Mouse (Mus musculus): ENCODE measurements around the gene Ctnnbip1.
"Not testable (repeated sequence)": the region's sequence is repeated elsewhere in the genome, so short reads cannot be mapped to it uniquely, and the experiment has no call there.

Gene Ctnnbip1

DNA sequence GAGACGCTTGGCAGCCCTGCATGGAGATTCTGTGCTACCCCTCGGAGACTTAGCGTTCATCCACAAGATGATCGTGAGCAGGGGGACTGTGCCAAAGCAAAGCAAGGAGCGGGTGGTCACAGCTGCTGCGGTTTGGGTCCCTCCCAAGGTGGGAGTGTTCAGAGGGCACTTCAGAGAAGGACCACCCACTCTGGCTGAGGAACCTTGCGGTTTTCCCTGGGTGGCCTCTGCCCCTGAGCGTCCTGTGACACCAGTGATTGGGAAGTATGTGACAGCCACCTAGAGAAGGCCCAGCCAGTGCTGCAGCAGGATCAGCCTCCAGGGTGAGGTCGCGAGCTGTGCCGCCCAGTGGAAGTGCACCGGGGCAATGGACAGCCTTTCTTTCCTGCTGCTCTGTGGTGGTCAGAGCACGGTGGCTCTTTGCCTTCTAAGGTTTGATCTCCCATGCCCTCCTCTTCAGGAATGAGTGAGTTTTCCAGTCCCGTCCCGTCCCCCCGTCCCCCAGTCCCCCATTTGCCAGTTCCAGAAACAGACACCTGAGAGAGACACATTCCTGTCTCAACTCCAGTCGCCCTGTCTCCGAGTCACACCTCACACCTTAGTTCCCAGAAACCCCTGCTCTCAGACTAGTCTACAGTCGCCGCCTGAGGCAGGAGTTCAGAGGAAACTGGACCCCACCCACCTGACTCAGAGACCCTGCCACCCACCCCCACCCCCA lies 89.7 kb downstream of the Ctnnbip1 start:
- POLR2A ChIA-PET: interaction anchor here in 3 of 4 experiments (0.6 to 3.6 kb wide), 34 partner anchors 8 to 1007 kb away, joined by 3 to 11 read pairs (median 4); no protein-coding TSS in a partner anchor
- CTCF ChIA-PET: interaction anchor here in 3 of 4 experiments (0.6 to 1.6 kb wide), 12 partner anchors 9 to 299 kb away, joined by 3 to 7 read pairs (median 4); partner anchors contain the start of gene Pik3cd (in 1 of the 3)

DNA sequence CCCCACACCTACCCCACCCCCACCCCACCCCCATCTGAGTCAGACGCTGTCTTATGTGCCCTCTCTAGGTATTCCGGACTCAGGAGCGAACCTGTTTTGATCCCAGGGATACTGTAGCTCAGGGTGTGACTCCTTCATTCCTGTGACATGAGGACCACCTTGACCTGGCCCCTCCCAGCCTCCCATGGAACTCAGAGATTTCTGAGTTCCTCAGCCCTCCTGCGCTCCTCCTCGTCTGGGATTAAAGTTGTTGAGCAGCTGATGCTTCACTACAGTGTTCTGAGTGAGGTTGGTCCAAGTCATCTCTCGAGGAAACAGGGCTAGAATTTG lies 90.2 kb downstream of the Ctnnbip1 start:
- ChIA-PET CTCF (interaction anchor here in 3 of 4 experiments (0.6 to 1.6 kb wide), 16 partner anchors 8 to 299 kb away, joined by 3 to 7 read pairs (median 3); partner anchors contain the start of gene Pik3cd (in 1 of the 3)), POLR2A (interaction anchor here in 3 of 4 experiments (0.6 to 3.6 kb wide), 29 partner anchors 8 to 1007 kb away, joined by 3 to 11 read pairs (median 4); no protein-coding TSS in a partner anchor)

DNA sequence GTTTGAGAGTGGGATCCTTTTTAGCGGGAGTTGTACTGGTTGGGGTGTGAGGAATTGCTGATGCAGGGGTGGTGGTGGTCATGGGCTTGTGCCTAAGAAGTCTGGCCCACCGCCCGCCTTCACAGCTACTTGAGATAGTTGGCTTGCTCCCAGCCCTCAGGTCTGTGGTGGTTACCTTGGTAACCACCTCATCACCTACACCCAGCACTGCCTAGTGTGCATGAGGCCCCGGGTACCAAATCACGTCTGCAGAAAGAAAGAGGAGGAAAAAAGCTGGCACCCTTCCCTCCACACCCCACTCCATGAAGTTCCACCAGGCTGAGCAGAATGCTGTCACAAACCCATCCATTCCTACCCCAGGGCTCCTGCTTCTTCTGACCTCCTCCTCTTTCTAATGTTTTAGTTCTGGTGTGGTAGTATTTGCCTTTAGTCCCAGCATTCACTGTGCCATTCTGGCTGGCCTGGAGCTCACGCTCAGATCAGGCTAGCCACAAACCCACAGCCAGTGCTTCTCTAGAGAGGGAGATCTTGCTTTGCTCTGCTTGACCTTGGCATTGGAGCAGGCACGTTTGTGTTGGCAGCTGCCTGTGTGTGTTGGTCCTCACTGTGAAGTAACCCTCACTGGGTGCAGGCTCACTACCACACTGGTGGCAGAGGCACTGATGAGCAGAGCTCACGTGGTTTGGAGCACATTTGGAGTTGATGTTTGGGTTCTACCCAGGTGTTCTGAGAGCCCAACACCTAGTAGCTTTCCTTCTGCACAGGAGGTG lies 91.4 kb downstream of the Ctnnbip1 start:
- ChIA-PET POLR2A (interaction anchor here in 3 of 4 experiments (0.5 to 2.6 kb wide), 13 partner anchors 9 to 1008 kb away, joined by 3 to 10 read pairs (median 4); no protein-coding TSS in a partner anchor), CTCF (interaction anchor here in 3 of 4 experiments (0.6 to 1.6 kb wide), 13 partner anchors 8 to 101 kb away, joined by 3 to 7 read pairs (median 3); no protein-coding TSS in a partner anchor)

DNA sequence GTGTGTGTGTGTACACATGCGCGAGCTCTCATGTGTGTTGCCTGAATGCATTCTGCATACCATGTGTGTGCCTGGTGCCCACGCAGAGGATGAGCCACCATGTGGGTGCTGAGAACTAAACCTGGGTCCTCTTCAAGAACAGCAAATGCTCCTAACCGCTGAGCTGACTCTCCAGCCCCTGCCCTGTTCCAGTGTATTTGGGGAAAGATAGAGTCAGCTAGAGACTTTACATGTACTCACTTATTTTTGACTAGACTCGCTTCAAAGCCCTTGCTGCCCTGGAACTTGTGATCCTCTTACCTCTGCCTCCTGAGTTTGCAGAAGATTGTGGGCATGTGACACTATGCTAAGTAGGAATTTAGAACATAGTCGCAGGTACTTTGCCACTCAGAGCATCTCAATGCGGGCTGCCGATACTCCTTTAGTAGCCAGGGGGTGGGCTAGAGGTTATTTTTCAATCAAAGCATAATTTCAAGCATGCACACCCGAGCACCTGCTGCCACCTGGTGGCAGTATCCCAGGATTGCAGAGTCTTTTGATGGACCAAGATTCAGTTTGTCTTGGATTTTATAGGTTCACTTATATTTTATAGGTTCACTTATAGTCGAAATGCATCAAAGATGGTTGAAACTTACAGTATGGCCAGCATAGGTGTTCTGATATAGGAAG lies 93.5 kb downstream of the Ctnnbip1 start:
- CTCF ChIA-PET: interaction anchor here in 1 of 4 experiments (0.6 kb wide), 1 partner anchor 19 kb away, joined by 3 read pairs; no protein-coding TSS in a partner anchor
- POLR2A ChIA-PET: interaction anchor here in 1 of 4 experiments (0.6 kb wide), 1 partner anchor 22 kb away, joined by 3 read pairs; no protein-coding TSS in a partner anchor

DNA sequence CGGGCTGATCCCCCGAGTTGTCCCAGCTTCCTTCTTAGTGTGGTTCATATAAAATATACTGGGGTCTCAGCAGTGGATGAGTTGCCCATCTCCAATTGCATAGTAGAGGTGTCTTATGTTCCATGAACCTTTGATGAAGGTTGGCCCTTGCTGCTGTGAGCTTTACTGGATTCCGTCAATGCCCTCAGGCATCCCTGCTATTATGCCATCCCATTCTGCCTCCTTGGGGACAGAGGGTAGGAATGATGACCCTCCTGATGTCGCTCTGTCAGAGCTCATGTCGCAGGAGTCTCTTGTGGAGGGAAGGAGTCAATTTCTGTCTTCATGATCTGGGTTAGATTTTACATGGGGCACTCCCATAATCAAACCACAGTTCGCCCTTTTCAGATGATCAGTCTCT lies 95.5 kb downstream of the Ctnnbip1 start:
- CTCF ChIA-PET: interaction anchor here in 2 of 4 experiments (0.7 to 1.5 kb wide), 2 partner anchors 9 to 11 kb away, joined by 3 to 4 read pairs; no protein-coding TSS in a partner anchor
- POLR2A ChIA-PET: not testable (repeated sequence)

DNA sequence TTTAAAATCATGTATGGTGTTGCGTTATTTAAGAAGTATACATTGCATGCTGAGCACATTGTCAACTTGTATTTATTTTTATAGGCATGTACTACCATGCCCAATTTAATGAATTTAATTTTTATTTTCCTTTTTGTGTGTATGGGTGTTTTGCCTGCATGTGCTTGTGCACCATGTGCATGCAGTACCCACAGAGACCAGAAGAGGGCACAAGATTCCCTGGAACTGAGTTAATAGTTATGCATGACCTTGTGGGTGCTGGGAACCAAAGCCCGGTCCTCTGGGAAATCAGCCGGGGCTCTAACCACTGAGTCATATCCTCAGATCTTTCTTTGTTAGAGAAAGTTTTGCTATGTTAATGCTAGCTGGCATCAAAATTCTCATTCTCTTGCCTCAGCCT lies 96.8 kb downstream of the Ctnnbip1 start:
- CTCF ChIA-PET: interaction anchor here in 3 of 4 experiments (0.7 to 1.5 kb wide), 8 partner anchors 10 to 230 kb away, joined by 3 to 4 read pairs (median 3); no protein-coding TSS in a partner anchor
- POLR2A ChIA-PET: interaction anchor here in 2 of 4 experiments (0.9 to 3.7 kb wide), 3 partner anchors 8 to 13 kb away, joined by 3 to 14 read pairs (median 3); no protein-coding TSS in a partner anchor
